Mouse (Mus musculus): Measurements from ENCODE around the gene Hist3h2ba. TPM values are rescaled to one million over a fixed set of nuclear protein-coding genes. Genes with fewer than 3 reads are reported as not detected.

Hist3h2ba gene
- polyA plus RNA-seq, 1 experiment from 2014 or later, result 11.6 TPM

DNA sequence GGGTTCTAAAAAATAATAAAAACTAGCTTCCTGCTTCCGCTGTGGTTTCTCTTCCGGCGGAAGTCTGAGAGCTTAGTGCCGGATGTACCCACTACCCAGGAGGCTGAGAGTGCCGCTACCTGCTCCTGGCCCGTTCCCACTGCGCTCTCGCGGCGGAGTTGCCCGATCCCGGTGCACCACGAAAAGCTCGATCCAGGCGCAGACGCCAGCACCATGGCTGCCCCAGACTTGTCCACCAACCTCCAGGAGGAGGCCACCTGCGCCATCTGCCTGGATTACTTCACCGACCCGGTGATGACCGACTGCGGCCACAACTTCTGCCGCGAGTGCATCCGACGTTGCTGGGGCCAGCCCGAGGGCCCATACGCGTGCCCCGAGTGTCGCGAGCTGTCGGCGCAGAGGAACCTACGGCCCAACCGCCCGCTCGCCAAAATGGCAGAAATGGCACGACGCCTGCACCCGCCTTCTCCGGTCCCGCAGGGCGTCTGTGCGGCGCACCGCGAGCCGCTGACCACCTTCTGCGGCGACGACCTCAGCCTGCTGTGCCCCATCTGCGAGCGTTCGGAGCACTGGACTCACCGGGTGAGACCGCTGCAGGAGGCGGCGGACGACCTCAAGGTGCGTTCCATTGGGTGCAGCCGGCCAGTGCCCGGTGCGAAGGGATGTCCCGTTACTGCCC is 29.4 kb downstream of the Hist3h2ba start, which contains the start of gene Trim11:
Gene Trim11, plus strand, starts transcription at position 67 of the 679 bp plus-strand sequence.
- Histone ChIP-seq H3K4me1 (replicated peaks) (peaks cover 51% of the 10 kb centered on the region), H3K4me3 (peak within 1 kb of the TSS; percentile 90), H3K9ac (peak within 1 kb of the TSS; percentile 89), H3K27ac (ENCODE audit: poor library complexity, severe bottlenecking) (peak within 1 kb of the TSS; percentile 84), H3K9me3 (replicated peaks) (no peaks in the 10 kb centered on the region), H3K27me3 (replicated peaks) (no peaks in the 10 kb centered on the region), H3K4me2 (peak within 1 kb of the TSS; percentile 94), H3K36me3 (peaks cover 26% of the 10 kb centered on the region)
- ATAC-seq (ENCODE audit: insufficient number of reproducible peaks, low FRiP score), result peak; percentile 73
- 0% methylated on average over 64 of the region's 64 CpGs for WGBS

DNA sequence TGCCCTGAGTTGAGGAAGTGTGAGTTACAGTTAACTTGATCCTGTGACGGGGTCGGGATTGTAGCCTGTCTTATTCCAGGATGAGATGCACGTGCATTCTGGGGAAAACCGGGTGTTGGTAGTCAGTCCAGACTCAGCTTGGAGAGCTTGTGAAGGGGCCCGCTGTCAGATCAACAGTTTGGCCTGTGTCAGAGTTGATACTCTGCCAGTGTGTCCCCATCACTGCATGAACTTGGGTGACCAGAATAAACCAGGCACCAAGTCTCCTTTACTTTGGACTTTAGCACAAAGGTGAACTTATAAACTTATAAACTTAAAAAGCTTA is 29.9 kb downstream of the Hist3h2ba start:
- under 1% methylated on average over 5 of the region's 5 CpGs for WGBS
- Histone ChIP-seq H3K4me3 (peak overlapping the region; percentile 90), H3K9me3 (replicated peaks) (no peaks in the 10 kb centered on the region), H3K27ac (ENCODE audit: poor library complexity, severe bottlenecking) (peak overlapping the region; percentile 84), H3K27me3 (replicated peaks) (no peaks in the 10 kb centered on the region), H3K9ac (peak overlapping the region; percentile 89), H3K36me3 (peaks cover 28% of the 10 kb centered on the region), H3K4me1 (replicated peaks) (peaks cover 56% of the 10 kb centered on the region), H3K4me2 (peak overlapping the region; percentile 94)
- ATAC-seq (ENCODE audit: insufficient number of reproducible peaks, low FRiP score), result no peak

DNA sequence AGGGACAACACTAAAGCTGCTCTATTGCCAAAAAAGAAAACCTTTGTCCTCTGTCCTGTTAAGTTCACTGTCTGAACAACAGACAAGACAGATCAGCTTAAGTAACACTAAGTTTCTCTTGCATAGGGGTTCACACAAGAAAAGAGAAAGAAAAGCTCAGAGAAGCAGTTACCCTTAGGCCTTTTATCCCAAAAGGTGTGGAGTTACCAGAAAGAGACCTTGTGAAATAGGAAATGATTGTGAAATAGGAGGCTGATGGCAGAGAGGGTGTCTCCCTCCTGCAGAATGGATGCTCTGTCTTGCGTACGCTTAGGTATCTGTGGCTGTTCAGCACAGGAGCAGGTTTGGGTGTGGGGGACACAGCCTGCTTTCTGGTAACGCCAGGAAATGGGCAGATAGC is 30.5 kb downstream of the Hist3h2ba start:
- peaks cover 59% of the 10 kb centered on the region for H3K4me1 ChIP-seq (replicated peaks)
- peak overlapping the region; percentile 89 for H3K9ac ChIP-seq
- no peaks in the 10 kb centered on the region for H3K9me3 ChIP-seq (replicated peaks)
- H3K27me3 ChIP-seq (replicated peaks), result no peaks in the 10 kb centered on the region
- H3K27ac ChIP-seq (ENCODE audit: poor library complexity, severe bottlenecking), result peak overlapping the region; percentile 70
- ATAC-seq (ENCODE audit: insufficient number of reproducible peaks, low FRiP score), result no peak
- 60% methylated on average over 3 of the region's 3 CpGs for WGBS
- peak overlapping the region; percentile 94 for H3K4me2 ChIP-seq
- peaks cover 30% of the 10 kb centered on the region for H3K36me3 ChIP-seq
- H3K4me3 ChIP-seq, result peak overlapping the region; percentile 90

DNA sequence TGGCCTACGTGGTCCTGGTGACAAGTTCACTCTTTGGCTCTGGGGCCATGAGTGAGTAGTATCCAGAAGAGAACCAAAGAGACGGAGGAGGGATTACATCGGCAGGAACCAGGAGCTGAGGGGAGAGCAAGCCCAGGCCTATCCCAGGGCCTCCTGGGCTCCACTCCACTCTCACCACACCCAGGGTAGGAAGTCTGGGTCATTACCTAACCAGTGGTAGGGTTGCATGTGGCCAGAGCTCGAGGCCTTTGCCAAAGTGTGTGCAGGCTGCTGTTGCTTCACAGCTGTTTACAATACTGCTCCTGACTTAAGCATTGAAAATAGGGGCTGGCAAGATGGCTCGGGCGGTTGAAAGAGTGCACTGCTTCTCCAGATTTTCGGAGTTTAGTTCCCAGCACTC is 30.9 kb downstream of the Hist3h2ba start:
- H3K27ac ChIP-seq (ENCODE audit: poor library complexity, severe bottlenecking), result peak overlapping the region; percentile 70

DNA sequence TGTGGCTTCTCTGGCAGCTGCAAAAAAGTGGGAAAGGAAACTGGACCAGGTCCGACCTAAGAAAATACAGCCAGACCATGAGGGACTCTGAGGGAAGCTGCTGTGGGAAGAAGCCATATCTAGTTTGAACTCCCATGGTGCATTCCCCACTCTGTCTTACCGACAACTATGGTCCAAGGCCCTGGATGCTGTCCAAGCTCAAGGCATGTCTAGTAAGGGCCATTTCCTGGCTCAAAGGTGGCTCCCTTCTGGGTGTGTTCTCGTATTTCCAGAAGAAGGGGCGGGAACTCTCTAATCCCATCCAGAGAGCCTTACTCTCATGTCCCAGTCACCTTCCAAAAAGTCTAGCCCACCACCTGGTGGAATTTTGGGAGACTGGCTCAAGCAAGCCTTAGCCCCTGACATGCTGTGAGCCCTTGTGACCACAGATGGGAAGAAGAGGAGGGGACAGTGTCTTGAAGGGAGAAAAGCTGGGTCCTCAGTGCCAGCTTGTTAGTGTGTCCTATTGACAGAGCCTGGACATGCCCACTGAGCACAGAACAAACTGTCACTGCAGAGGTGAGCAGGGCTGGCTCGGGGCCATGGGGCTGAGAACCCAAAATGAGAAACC is 31.8 kb downstream of the Hist3h2ba start:
- Histone ChIP-seq H3K27ac (ENCODE audit: poor library complexity, severe bottlenecking) (peak overlapping the region; percentile 70), H3K4me3 (peak overlapping the region; percentile 90), H3K4me1 (replicated peaks) (peaks cover 72% of the 10 kb centered on the region), H3K9ac (peak overlapping the region; percentile 53), H3K4me2 (peak overlapping the region; percentile 94), H3K36me3 (peaks cover 34% of the 10 kb centered on the region), H3K9me3 (replicated peaks) (no peaks in the 10 kb centered on the region), H3K27me3 (replicated peaks) (no peaks in the 10 kb centered on the region)
- 55% methylated on average over 5 of the region's 5 CpGs for WGBS
- ATAC-seq (ENCODE audit: insufficient number of reproducible peaks, low FRiP score), result no peak

More for the DNA sequence above, 30.9 kb downstream of the Hist3h2ba start:
- Histone ChIP-seq H3K4me1 (replicated peaks) (peaks cover 64% of the 10 kb centered on the region), H3K9me3 (replicated peaks) (no peaks in the 10 kb centered on the region), H3K27me3 (replicated peaks) (no peaks in the 10 kb centered on the region), H3K36me3 (peaks cover 27% of the 10 kb centered on the region), H3K4me3 (peak overlapping the region; percentile 90), H3K4me2 (peak overlapping the region; percentile 94), H3K9ac (peak overlapping the region; percentile 89)
- 67% methylated on average over 7 of the region's 7 CpGs for WGBS
- no peak for ATAC-seq (ENCODE audit: insufficient number of reproducible peaks, low FRiP score)

DNA sequence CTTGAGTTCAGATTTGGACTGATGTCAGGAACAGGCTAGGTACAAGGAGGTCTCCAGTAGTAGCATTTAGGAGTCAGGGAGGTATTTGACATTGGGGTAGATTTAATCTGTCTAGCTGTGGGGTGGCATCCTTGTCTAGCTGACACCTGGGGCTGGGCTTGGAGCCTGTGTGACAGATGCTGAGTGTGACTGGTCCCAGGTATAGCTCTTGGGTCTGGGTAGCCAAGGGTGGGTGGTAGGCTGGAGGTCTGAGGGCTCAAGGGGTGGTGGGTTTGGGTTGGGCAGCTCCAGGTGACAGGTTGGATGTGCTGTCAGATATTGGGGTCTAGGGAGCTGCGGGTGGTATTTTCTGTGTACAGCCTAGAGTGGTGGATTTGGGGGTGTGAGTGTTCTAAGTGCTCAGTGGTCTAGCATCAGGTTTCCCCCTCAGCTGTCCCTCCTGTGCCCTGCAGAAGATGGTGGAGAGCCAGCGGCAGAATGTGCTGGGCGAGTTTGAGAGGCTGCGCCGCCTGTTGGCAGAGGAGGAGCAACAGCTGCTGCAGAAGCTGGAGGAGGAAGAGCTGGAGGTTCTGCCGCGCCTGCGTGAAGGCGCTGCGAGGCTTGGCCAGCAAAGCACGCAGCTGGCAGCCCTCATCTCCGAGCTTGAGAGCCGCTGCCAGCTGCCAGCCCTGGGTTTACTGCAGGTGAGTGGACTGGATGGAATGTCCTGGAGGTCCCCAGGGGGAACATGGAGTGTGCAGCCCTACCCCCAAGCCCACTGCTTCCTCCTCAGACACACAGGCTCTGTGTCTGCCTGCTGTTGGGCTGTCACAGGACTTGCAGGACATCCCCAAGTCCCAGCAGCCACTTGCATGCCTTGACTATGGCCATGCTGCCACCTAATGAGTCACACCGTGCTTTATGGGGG is 33.1 kb downstream of the Hist3h2ba start:
- ATAC-seq (ENCODE audit: insufficient number of reproducible peaks, low FRiP score), result no peak
- peaks cover 81% of the 10 kb centered on the region for H3K4me1 ChIP-seq (replicated peaks)
- peak overlapping the region; percentile 97; the same call in 1 of the 2 replicates for H3K27ac ChIP-seq (ENCODE audit: poor library complexity, severe bottlenecking)
- 53% methylated on average over 14 of the region's 14 CpGs for WGBS
- peak overlapping the region; percentile 94 for H3K4me2 ChIP-seq
- H3K9me3 ChIP-seq (replicated peaks), result no peaks in the 10 kb centered on the region
- H3K36me3 ChIP-seq, result peaks cover 45% of the 10 kb centered on the region
- peak overlapping the region; percentile 5; the same call in 1 of the 2 replicates for H3K9ac ChIP-seq
- H3K4me3 ChIP-seq, result no peak overlapping the region
- no peaks in the 10 kb centered on the region for H3K27me3 ChIP-seq (replicated peaks)

DNA sequence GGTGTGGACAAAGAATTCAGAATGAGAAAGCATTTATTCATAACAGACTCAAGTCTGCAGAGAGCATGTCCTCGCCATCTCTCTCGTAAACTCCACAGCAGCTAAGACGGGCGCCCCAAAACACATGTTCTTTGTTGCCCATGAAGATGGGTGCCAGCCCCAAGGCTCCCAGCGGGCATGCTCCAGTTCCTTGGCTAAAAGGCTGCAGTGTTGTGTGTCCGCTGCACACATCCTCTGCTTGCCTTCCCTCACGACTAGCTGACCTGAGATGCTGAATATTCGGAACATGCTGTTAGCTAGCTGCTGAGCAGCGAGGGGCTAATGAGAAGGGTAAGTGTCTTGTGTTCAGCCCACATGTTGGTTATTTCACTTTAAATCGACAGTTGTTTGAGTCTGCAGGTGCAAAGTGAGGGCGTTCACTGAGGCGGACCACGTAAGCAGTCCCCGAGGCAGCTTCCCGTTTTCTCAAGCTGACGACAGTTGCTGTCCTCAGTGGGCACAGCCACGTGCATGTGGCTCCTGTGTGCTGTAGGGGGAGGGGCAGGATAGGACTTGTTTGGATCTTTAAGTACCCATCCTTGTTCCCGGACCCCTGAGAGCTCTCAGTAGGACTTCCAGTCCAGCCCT is 33.9 kb downstream of the Hist3h2ba start:
- Histone ChIP-seq H3K27me3 (replicated peaks) (no peaks in the 10 kb centered on the region), H3K9ac (peak overlapping the region; percentile 22; the same call in 1 of the 2 replicates), H3K4me3 (no peak overlapping the region), H3K4me2 (no peak overlapping the region), H3K27ac (ENCODE audit: poor library complexity, severe bottlenecking) (peak overlapping the region; percentile 97; the same call in 1 of the 2 replicates), H3K9me3 (replicated peaks) (no peaks in the 10 kb centered on the region), H3K36me3 (peaks cover 52% of the 10 kb centered on the region), H3K4me1 (replicated peaks) (peaks cover 86% of the 10 kb centered on the region)
- whole genome bisulfite sequencing, result 78% methylated on average over 18 of the region's 18 CpGs
- ATAC-seq (ENCODE audit: insufficient number of reproducible peaks, low FRiP score), result no peak

DNA sequence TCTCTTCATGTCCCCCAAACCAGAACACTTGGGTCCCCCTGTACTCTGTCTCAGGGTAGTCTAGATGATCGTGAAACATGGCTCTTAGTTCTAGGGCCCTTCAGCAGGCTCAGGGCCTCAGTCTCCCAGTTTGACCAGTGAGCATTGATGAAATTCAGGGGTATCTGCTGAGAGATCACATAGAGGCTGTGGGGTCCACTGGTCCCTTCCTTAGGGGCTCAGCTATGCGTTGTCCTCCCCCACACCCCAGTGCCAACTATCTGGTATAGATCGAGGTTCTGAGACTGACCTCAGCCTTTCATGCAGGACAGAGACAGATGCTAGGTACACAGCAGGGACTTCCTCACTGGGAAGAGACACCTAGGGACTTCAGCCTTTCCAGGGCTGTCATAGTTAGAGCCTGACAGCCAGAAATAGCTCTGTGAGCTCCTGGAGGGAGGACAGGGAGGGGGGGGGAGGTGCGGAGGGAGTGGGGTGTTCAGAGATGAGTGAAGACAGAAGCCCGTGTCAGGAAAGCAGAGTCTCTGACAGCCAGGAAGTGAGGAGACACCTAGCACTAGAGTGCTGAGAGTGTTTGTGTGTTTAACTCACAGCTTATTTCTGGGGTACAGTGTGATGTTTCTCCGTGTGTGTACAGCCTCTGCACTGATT is 35.1 kb downstream of the Hist3h2ba start:
- no peak overlapping the region for H3K4me3 ChIP-seq
- peaks cover 64% of the 10 kb centered on the region for H3K36me3 ChIP-seq
- H3K27ac ChIP-seq (ENCODE audit: poor library complexity, severe bottlenecking), result peak overlapping the region; percentile 97
- H3K4me2 ChIP-seq, result peak overlapping the region; percentile 38
- peak; percentile 41; the same call in 1 of the 2 replicates for ATAC-seq (ENCODE audit: insufficient number of reproducible peaks, low FRiP score)
- H3K9me3 ChIP-seq (replicated peaks), result no peaks in the 10 kb centered on the region
- H3K9ac ChIP-seq, result peak overlapping the region; percentile 49
- WGBS, result 54% methylated on average over 6 of the region's 6 CpGs
- peaks cover 98% of the 10 kb centered on the region for H3K4me1 ChIP-seq (replicated peaks)
- H3K27me3 ChIP-seq (replicated peaks), result no peaks in the 10 kb centered on the region

DNA sequence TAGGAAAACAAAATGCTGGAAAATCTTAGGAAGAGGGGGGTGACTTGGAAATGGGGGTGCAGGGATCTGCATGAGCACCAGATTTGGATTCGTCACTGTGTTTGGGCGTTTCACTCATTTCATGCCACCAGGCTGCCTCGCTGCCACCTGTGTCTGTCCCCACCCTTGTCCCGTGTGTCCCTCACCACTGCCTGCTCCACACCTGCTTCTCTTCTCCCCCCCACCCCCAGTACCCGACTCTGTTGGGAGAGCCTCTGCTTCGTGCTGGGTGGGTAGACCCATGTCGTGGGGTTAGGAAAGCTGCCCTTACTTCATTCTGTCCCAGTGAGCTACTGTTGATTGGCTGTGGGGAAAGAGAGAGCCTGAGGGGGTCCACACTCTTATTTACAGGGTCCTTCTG is 35.9 kb downstream of the Hist3h2ba start:
- H3K4me2 ChIP-seq, result no peak overlapping the region
- peak overlapping the region; percentile 93 for H3K27ac ChIP-seq (ENCODE audit: poor library complexity, severe bottlenecking)
- H3K4me1 ChIP-seq (replicated peaks), result peaks cover 98% of the 10 kb centered on the region
- no peak for ATAC-seq (ENCODE audit: insufficient number of reproducible peaks, low FRiP score)
- no peaks in the 10 kb centered on the region for H3K9me3 ChIP-seq (replicated peaks)
- H3K9ac ChIP-seq, result peak overlapping the region; percentile 48
- WGBS, result 85% methylated on average over 7 of the region's 7 CpGs
- no peak overlapping the region for H3K4me3 ChIP-seq
- peaks cover 73% of the 10 kb centered on the region for H3K36me3 ChIP-seq
- no peaks in the 10 kb centered on the region for H3K27me3 ChIP-seq (replicated peaks)

DNA sequence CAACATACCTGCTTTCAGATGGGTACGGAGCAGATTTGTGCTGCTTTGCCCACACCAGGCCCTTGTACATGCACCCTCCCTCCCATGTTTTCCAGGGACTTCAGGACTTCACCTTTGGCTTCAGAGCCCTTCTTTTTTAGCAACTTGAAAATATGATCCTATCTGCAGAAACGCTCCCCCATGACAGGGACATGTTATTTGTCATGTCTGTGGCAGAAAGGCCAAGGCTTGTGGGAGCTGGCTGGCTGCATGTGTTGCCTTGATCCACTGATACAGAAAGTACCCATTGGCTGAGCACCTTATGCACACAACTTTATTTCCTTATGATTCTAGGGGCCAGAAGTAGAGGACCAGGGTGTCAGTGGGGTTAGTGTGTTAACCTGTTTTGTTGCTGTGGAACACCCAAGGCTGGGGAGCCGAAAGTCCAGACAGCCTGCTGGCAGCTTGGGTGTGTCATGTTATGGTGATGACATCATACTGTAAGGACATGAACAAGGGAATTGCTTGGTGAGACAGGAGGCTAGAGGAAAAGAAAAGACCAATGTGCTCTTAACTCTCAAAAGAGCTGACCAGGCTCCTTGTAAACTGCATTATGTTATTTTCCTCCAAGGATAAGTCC is 36.7 kb downstream of the Hist3h2ba start:
- no peak overlapping the region for H3K4me3 ChIP-seq
- 60% methylated on average over 3 of the region's 3 CpGs for WGBS
- peak overlapping the region; percentile 93 for H3K27ac ChIP-seq (ENCODE audit: poor library complexity, severe bottlenecking)
- peak overlapping the region; percentile 48 for H3K9ac ChIP-seq
- peaks cover 80% of the 10 kb centered on the region for H3K36me3 ChIP-seq
- peaks cover 98% of the 10 kb centered on the region for H3K4me1 ChIP-seq (replicated peaks)
- no peaks in the 10 kb centered on the region for H3K9me3 ChIP-seq (replicated peaks)
- H3K27me3 ChIP-seq (replicated peaks), result no peaks in the 10 kb centered on the region
- no peak for ATAC-seq (ENCODE audit: insufficient number of reproducible peaks, low FRiP score)
- H3K4me2 ChIP-seq, result no peak overlapping the region

Data from heart, embryonic 12.5 days (tissue).